Mouse (Mus musculus): ENCODE data around the gene Agbl2.

Agbl2 gene

GRCm38 (mm10) chr2:90879419-90879818, 96.9 kb downstream of the Agbl2 start:
- TF ChIP-seq GATA4 (IDR thresholded peaks at IDR 0.05; ENCODE audit: insufficient replicate concordance, low read length): no peak

GRCm38 (mm10) chr2:90880144-90880785, 97.7 kb downstream of the Agbl2 start:
- no peak for TF ChIP-seq GATA4 (IDR thresholded peaks at IDR 0.05; ENCODE audit: insufficient replicate concordance, low read length)

DNA sequence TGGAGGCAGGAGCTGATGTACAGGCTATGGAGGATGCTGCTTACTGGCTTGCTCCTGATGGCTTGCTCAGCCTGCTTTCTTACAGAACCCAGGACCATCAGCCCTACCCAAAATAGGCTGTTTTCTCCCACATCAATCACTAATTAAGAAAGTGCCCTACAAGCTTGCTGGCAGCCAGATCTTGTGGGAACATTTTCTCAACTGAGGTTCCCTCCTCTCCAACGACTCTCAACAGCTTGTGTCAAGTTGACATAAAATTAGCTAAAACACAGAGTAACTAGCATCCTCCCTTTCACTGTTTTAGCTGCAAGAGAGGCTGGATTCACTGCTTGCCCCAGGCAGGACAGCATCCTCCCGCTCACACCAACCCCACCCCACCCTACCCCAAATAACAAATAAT, 99.3 kb downstream of the Agbl2 start:
- no peak for TF ChIP-seq GATA4 (IDR thresholded peaks at IDR 0.05; ENCODE audit: insufficient replicate concordance, low read length)

Data from liver, adult (tissue).